Mouse (Mus musculus) left cerebral cortex, postnatal 36 days (tissue): ENCODE data around the gene Hint1. TPM values are rescaled to one million over a fixed set of nuclear protein-coding genes. Genes with fewer than 3 reads are reported as not detected.

Experiments
- DNase-seq, 2 experiments: peaks; one replicate each; pipeline ENCODE4 v3.0.0; 2021 to 2022; ENCODE audit warnings: low spot score in 2 of 2, mixed read lengths in 1 of 2
- intact Hi-C: fragments of 180-260 bp; cut with DNase I; formaldehyde crosslinking; loops from one replicate; pipeline ENCODE4 v1.15.1; 2025
- total RNA-seq, 2 experiments: library from RNA; stranded (reverse); gene quantifications; 2 replicates each; pipeline ENCODE4 v1.2.3; 2021

Hint1 gene
- total RNA-seq, 2 experiments from 2014 or later, result 231 to 246 TPM

DNA sequence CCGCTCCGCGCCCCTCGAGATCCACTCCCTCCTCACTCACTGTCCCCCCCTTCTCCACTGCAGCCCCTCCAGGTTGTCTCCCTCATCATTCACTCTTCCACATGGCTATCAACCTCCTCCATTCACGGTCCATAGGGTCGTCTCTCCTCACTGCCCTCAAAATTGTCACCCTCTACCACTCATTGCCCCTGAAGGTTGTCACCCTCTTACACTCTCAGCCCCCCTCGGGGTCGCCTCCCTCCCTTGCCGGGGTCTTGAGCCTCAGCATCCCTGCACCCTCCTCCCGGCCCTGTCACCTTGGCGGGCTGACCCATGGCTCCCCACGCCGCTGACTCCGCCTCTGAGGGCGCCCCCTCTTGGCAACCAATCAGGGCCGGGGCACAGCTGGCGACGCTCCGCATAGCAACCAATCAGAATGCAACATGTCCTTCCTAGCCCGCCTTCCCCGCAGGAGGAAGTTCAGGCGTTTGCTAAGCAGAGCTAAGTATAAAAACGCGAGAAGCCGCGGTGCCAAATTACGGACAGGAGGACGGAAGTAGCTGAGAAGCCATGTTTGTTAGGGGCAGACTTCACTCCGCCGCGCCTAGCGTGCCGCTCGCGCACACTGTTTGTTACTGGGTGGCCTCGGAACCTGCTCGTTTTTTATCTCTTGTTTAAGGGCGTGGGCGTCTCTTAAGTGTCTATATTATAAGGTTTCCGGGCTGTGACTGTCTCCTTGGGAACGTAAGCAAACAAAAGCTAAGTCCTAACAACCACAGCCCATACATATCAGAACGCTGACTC lies 5.7 kb upstream of the Hint1 start, which contains the start of gene Lyrm7:
Gene Lyrm7, minus strand, starts transcription at position 661 of the 783 bp plus-strand sequence.
- intact Hi-C loops, result loop anchor here (2.0 to 10.0 kb wide), 2 partner anchors 74 to 556 kb away; partner anchors contain the start of genes Acsl6 and Cdc42se2
- peak; percentile 96 to 97 for DNase-seq

- intact Hi-C loops, result loop anchor here (2.0 to 10.0 kb wide), 2 partner anchors 75 to 557 kb away; partner anchors contain the start of genes Acsl6 and Cdc42se2
- no peak for DNase-seq
Measured at GRCm38 (mm10) chr11:54861471-54862420, 4.4 kb upstream of the Hint1 start.

DNA sequence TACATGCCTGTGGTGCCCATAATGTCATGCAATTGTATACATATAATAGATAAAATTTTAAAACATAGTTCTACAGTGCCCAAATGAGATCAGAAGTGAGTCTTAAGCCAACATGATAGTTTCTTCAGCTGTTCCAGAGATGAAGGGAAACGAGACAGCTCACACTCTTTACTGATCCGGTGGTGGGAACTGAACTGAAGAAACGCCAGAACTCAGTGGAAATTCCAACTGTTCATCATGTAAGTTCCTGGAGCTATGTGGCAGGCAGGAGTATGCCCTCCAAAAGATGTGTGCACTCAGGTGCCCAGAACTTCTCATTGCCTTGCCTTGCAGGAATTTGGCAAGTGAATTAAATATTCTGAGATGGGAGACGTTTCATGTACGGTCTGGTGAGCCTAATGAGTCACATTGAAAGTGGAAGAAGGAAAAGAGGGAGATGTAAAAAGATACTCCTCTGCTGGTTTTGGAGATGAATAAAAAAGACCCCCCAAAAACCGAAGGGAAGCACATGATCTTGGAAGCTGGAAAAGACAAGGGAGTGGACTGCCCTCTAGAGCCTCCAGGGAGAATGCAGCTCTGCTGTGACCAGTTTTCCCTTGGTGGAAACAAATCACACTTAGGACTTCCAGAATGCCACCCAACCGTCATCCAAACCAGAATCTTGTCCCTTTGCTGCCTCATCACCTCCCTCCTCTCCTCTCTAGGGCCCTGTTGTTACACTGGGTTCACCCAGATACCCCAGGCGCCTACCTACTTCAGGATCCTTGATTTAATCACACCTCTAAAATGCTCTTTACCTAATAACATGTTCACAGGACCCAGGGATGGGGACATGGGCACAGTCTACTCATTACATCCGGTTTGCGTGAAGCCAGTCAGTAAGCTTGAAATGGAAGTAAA lies 3.3 kb upstream of the Hint1 start:
- DNase-seq, result peak; percentile 52 to 59
- intact Hi-C loops, result loop anchor here (1.0 to 10.0 kb wide), 2 partner anchors 160 to 558 kb away; partner anchors contain the start of gene Acsl6

- intact Hi-C loops, result loop anchor here (10.0 kb wide), 1 partner anchor 561 kb away; the partner anchor contains the start of gene Acsl6
- DNase-seq, result no peak
Measured at GRCm38 (mm10) chr11:54865330-54866085, 675 bp upstream of the Hint1 start.

- no peak for DNase-seq
- intact Hi-C loops, result loop anchor here (10.0 kb wide), 1 partner anchor 562 kb away; the partner anchor contains the start of gene Acsl6
Measured at GRCm38 (mm10) chr11:54867049-54867385, 834 bp downstream of the Hint1 start.

GRCm38 (mm10) chr11:54867903-54868434 lies 1.8 kb downstream of the Hint1 start:
- DNase-seq, result no peak

GRCm38 (mm10) chr11:54868445-54868844 lies 2.3 kb downstream of the Hint1 start:
- intact Hi-C loops, result loop anchor here (10.0 kb wide), 1 partner anchor 564 kb away; the partner anchor contains the start of gene Acsl6
- no peak for DNase-seq

More at GRCm38 (mm10) chr11:54867903-54868434, 1.8 kb downstream of the Hint1 start:
- intact Hi-C loops, result loop anchor here (10.0 kb wide), 1 partner anchor 563 kb away; the partner anchor contains the start of gene Acsl6

DNA sequence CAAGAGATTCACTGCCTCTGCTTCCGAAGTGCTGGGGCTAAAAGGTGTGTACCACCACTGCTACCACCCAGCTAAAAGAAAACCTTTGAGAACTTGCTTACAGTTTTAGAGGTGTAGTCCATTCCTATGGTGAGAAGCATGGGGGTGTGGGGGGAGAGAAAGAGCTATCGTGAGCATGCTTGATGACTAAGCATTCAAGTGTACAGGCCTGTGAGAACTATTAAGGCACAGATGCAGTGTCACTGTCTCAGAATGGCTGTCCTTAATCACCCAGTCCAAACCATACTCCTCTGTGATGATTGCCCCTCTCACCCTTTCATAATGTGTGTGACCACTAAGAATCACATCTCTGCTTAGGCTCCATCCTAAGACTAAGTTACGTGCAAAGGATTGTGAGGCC lies 3.1 kb downstream of the Hint1 start:
- intact Hi-C loops, result loop anchor here (10.0 kb wide), 1 partner anchor 565 kb away; the partner anchor contains the start of gene Acsl6
- no peak for DNase-seq

GRCm38 (mm10) chr11:54871831-54872537 lies 5.8 kb downstream of the Hint1 start:
- intact Hi-C loops, result no loop called here
- DNase-seq, result no peak

DNA sequence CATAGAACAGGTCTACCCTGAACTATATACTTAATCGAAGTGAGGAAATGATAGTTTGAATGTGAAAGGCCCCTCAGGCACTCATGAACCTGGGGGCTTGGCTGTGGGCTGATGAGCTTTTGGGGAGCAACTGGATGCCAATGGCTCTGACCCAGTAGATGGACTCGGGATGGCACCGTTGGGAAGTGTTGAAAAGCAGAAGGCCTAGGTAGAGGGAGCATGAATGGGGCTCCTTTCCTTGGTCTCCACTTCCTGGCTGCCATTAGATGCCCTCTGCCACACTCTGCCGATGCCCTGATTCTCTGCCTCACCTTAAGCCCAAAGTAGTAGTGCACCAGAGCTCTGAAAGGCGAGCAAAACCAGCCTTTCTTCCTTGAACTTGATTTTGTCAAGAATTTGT lies 9.8 kb downstream of the Hint1 start:
- no peak for DNase-seq
- intact Hi-C loops, result no loop called here

GRCm38 (mm10) chr11:54878893-54879292 lies 12.7 kb downstream of the Hint1 start:
- DNase-seq, result no peak
- intact Hi-C loops, result loop anchor here (2.0 kb wide), 1 partner anchor 106 kb away; no protein-coding TSS in a partner anchor

DNA sequence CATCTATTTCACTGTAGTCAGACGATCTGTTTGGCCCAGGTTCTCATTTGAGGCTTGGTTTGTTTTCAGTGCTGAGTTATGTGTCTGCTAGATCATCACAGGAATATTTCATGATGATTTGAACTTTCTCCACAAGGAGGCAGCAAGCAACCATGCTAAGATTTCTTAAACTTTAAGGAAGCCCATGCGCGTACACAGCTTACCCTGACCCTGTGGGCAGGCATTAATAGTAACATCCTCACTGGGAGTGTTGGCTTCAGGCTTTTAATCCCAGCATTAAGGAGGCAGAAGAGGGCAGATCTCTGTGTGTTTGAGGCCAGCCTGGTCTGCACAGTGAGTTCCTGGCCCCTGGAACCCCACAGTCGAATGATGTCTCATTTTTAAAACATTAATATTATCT lies 13.3 kb downstream of the Hint1 start:
- DNase-seq, result no peak
- intact Hi-C loops, result loop anchor here (2.0 kb wide), 1 partner anchor 105 kb away; no protein-coding TSS in a partner anchor

GRCm38 (mm10) chr11:54879922-54880321 lies 13.7 kb downstream of the Hint1 start:
- no peak for DNase-seq
- intact Hi-C loops, result loop anchor here (2.0 to 5.0 kb wide), 3 partner anchors 47 to 207 kb away; no protein-coding TSS in a partner anchor

GRCm38 (mm10) chr11:54881051-54881474 lies 14.9 kb downstream of the Hint1 start:
- DNase-seq, result no peak
- intact Hi-C loops, result loop anchor here (2.0 to 5.0 kb wide), 2 partner anchors 46 to 206 kb away; no protein-coding TSS in a partner anchor

- intact Hi-C loops, result loop anchor here (5.0 kb wide), 1 partner anchor 205 kb away; no protein-coding TSS in a partner anchor
Measured at GRCm38 (mm10) chr11:54882671-54883070, 16.5 kb downstream of the Hint1 start.

GRCm38 (mm10) chr11:54884197-54884828 lies 18.1 kb downstream of the Hint1 start:
- intact Hi-C loops, result loop anchor here (5.0 kb wide), 1 partner anchor 203 kb away; no protein-coding TSS in a partner anchor

More at GRCm38 (mm10) chr11:54882671-54883070, 16.5 kb downstream of the Hint1 start:
- DNase-seq, result no peak

More at GRCm38 (mm10) chr11:54884197-54884828, 18.1 kb downstream of the Hint1 start:
- DNase-seq, result no peak
